Mouse (Mus musculus) E14TG2a.4 (cell line): ENCODE measurements at regions not wholly inside any gene's neighbourhood (a gene's known extent, or its start where the extent isn't known, plus 50 kb on each side); places are given as distances from the start of the nearest gene placed in this dataset.

Experiments used
- CTCF ChIP-seq: conservative IDR thresholded peaks from 2 replicates; pipeline ENCODE4 v1.5.1; 2014; ENCODE audit warnings: low read length
- POU5F1 ChIP-seq: IDR thresholded peaks from 2 replicates; pipeline ENCODE4 v1.6.1; 2014; ENCODE audit warnings: low read length, borderline replicate concordance

DNA sequence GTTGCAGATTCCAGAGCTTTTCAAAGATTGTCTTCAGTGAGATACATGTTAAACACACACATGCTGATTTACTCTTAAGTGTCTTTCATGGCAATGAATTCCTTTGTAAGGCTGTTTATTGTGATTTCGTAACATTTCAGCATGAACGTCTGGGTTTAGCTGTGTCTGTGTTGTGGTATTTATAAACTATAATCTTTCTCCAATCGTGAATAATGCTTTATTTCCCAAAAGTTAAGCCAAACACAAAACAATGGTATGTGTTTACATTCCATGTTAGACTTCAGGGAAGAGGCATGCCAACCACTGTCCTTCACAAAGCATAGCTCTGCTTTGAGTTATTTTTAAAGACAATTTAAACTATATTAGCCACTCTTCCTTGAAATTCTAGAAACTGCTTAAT is 87.5 kb upstream of the Ankrd50 start:
- no peak for TF ChIP-seq CTCF
- TF ChIP-seq POU5F1, result no peak
